Mouse (Mus musculus) kidney, postnatal 0 days (tissue): Measurements from ENCODE around the gene Polrmt. TPM values are rescaled to one million over a fixed set of nuclear protein-coding genes. Genes with fewer than 3 reads are reported as not detected.

Experiments used
- ATAC-seq: fragments of 200-750 bp; cut with Nextera tagmentation; replicated peaks from 2 replicates; pipeline ENCODE4 v1.8.0; 2017; ENCODE audit warnings: low read depth, moderate number of reproducible peaks, moderate TSS enrichment, moderate library complexity; ENCODE audit not compliant: low FRiP score
- DNase-seq: peaks from one replicate; pipeline ENCODE4 v3.0.0-alpha.2; 2016; ENCODE audit warnings: low spot score
- H3K27ac ChIP-seq: fragments of 300-500 bp; sonication (generic); 2 replicates; pipeline ENCODE4 v1.5.1; 2014; ENCODE audit warnings: mild to moderate bottlenecking
- H3K27me3 ChIP-seq: fragments of 300-500 bp; sonication (generic); 2 replicates; pipeline ENCODE4 v1.6.1; 2014; ENCODE audit warnings: low read length, mixed read lengths; ENCODE audit not compliant: insufficient read depth
- H3K36me3 ChIP-seq: fragments of 300-500 bp; sonication (generic); 2 replicates; pipeline ENCODE4 v1.6.1; 2014; ENCODE audit warnings: low read length, mixed read lengths; ENCODE audit not compliant: insufficient read depth
- H3K4me1 ChIP-seq: fragments of 300-500 bp; sonication (generic); replicated peaks from 2 replicates; pipeline ENCODE4 v1.6.1; 2014; ENCODE audit warnings: antibody characterized with exemption, low read length, mixed read lengths; ENCODE audit not compliant: insufficient read depth
- H3K4me2 ChIP-seq: fragments of 300-500 bp; sonication (generic); 2 replicates; pipeline ENCODE4 v1.6.1; 2014; ENCODE audit warnings: mild to moderate bottlenecking, low read length, moderate library complexity, mixed read lengths
- H3K4me3 ChIP-seq: fragments of 300-500 bp; sonication (generic); replicated peaks from 2 replicates; pipeline ENCODE4 v1.5.1; 2014; ENCODE audit warnings: low read depth, low read length
- H3K9ac ChIP-seq: fragments of 300-500 bp; sonication (generic); 2 replicates; pipeline ENCODE4 v1.6.1; 2014; ENCODE audit warnings: low read depth, low read length
- H3K9me3 ChIP-seq: fragments of 300-500 bp; sonication (generic); replicated peaks from 2 replicates; pipeline ENCODE4 v1.6.1; 2016; ENCODE audit warnings: low read length, inconsistent platforms, mixed read lengths
- CTCF ChIP-seq: IDR thresholded peaks from 2 replicates; pipeline ENCODE4 v1.5.1; 2016; ENCODE audit warnings: antibody characterized with exemption, low read depth, mild to moderate bottlenecking, moderate library complexity
- WGBS: fragments of 180-500 bp; shearing (Covaris S2); extraction: QIAGEN DNeasy Blood & Tissue Kit; methylation state at CpG from one replicate; pipeline ENCODE4 v1.1.7; 2014; 5-methylcytosine and 5-hydroxymethylcytosine counted together
- polyA plus RNA-seq: library from polyadenylated mRNA; unstranded; fragments of >200 nt; fragmentation: Nextera tagmentation; extraction: Ambion mirVana; gene quantifications from 2 replicates; pipeline ENCODE4 v1.2.1, GENCODE M21; 2015

Gene Polrmt
- polyA plus RNA-seq, 1 experiment from 2014 or later: 38.5 TPM

DNA sequence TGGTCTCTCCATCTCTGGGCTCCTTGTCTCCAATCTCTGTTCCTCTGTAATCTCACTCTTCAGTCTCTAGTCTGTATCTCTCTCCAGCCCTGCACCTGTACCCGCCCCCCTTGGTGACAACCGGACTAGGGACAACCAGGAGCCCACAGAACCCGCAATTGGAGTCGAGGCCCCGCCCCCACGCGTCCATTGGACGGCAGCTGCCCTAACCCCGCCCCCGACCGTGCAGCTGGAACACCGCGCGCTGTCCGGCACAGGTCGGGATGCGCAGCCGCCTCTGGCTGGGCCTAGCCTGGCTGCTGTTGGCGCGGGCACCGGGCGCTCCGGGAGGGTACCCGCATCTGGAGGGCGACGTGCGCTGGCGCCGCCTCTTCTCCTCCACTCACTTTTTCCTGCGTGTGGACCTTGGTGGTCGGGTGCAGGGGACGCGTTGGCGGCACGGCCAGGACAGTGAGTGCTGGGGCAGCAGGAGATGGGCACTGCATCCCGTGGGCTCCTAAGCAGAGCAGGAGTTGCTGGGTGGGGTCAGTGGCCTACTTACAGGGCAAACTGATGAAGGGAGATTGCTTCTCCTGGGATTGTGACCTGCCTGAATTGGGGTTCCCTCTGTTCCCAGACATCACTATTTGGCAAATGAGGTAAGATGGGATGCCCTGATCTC lies 8.6 kb upstream of the Polrmt start, which contains the start of gene Fgf22:
TSS of gene Fgf22 (plus strand) at position 221 of the 661 bp plus-strand sequence.
- Histone ChIP-seq H3K4me2 (peak within 1 kb of the TSS; percentile 65), H3K4me3 (peak within 1 kb of the TSS; percentile 16; the same call in 1 of the 2 replicates), H3K36me3 (peaks cover 24% of the 10 kb centered on the region), H3K9me3 (no peaks in the 10 kb centered on the region), H3K9ac (peak within 1 kb of the TSS; percentile 35; the same call in 1 of the 2 replicates), H3K27me3 (no peaks in the 10 kb centered on the region), H3K27ac (no peak within 1 kb of the TSS), H3K4me1 (peaks cover 8% of the 10 kb centered on the region; the same call in 1 of the 2 replicates)
- no peak for TF ChIP-seq CTCF
- peak; percentile 83 for DNase-seq
- ATAC-seq: peak; percentile 70
- WGBS: 2% methylated on average over 36 of the region's 36 CpGs

DNA sequence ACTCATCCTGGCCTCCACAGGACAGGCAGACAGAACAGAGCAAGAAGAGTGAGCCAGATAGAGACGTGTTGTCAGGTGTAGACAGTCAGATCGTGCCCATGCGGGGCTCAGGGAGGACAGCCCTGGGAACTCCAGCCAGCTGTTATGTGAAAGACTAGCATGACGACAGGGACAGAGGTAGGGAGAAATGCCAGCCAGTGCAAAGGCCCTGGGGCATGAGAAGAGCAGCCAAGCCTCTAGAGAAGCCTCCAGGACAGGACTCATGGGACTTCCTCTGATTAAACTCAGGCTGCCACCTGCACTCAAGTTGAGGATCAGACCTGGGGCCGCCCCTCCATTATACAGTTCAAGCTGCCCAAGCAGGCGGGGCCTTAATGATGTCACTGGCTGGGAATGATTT lies 2.1 kb upstream of the Polrmt start:
- Histone ChIP-seq H3K4me2 (no peak overlapping the region), H3K9ac (no peak overlapping the region), H3K9me3 (no peaks in the 10 kb centered on the region), H3K27ac (no peak overlapping the region), H3K4me1 (0 out of 2 replicates have a peak, but pooled peaks cover 5% of the 10 kb centered on the region), H3K4me3 (no peak overlapping the region), H3K36me3 (peaks cover 10% of the 10 kb centered on the region; the same call in 1 of the 2 replicates), H3K27me3 (no peaks in the 10 kb centered on the region)
- no peak for TF ChIP-seq CTCF
- WGBS: 78% methylated on average over 6 of the region's 6 CpGs
- no peak for DNase-seq
- ATAC-seq: no peak

DNA sequence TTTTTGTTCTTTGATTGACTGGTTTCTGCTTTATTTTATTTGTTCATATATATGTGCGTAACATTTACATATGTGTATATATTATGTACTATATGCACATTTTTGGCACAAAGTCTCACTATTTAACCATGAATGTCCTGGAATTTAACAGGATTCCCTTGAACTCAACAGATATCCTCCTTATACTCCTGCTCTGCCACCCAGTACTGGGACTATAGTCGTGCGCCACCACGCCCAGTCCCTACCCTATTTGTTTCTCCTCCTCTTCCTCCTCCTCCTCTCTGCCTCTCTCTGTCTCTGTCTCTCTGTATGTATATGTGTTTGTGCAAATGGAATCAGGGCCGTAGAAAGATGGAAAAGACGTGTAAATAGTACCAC lies 382 bp upstream of the Polrmt start:
- Histone ChIP-seq H3K4me3 (peak overlapping the region; percentile 61; the same call in 1 of the 2 replicates), H3K4me2 (peak overlapping the region; percentile 49), H3K27ac (no peak overlapping the region), H3K4me1 (0 out of 2 replicates have a peak, but pooled peaks cover 5% of the 10 kb centered on the region), H3K9ac (0 out of 2 replicates have a peak overlapping the region, but pooled peaks have one; percentile 35), H3K27me3 (no peaks in the 10 kb centered on the region), H3K36me3 (peaks cover 23% of the 10 kb centered on the region), H3K9me3 (no peaks in the 10 kb centered on the region)
- WGBS: 23% methylated on average over 6 of the region's 6 CpGs
- no peak for TF ChIP-seq CTCF
- ATAC-seq (no peak), DNase-seq (no peak)

DNA sequence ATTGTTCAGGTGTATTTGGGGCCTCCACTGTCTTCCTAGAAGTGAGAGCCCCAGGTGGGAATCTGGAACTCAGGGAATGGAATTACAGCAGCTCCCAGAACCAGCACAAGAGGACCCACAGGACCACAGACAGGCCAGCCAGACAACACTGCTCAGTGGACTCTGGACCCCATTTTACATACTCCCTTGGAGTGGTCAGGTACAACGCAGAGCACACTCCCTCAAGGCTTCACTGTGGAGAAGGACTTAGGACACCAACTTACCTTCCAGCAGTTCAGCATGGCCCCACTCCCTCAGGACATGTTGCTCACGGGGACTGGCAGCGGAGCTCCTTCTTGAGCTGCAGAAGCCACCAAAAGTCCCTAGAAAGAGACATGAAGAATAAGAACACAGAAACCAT lies 970 bp downstream of the Polrmt start:
- whole genome bisulfite sequencing: 79% methylated on average over 3 of the region's 3 CpGs
- no peak for TF ChIP-seq CTCF
- ATAC-seq: no peak

DNA sequence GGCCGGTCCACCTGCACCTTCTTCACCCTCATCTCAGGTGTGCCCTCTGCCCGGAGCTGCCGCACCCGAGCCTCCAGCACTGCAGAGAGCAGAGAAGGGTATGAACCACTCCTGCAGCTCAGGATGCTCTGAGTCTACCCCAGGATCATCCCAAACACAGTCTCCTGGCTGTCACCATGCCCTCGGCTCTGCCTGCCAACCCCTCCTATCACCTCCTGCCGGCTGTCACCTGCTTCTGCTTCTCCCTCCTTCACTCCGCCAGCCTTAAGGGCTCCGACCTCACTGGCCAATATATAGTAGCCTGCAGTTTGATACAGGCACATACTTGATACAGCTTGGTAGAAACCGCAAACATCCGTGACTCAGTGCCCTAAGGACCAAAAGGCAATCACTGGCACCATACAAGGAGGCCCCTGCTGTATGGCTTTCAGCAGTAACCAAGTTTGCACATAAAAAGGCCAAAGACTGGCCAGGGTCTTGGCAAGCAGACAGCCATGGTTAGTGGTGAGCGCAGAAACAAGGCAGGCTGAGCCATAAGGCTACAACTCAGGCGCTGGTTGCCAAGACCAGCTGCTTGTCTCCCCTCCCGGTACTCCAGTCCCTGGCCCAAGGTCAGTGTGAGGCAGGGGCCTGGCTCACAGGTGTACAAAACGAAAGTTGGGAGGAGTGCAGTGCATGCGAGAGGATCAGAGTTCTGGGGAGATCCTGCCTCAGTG lies 2.6 kb downstream of the Polrmt start:
- Histone ChIP-seq H3K9ac (no peak overlapping the region), H3K27me3 (no peaks in the 10 kb centered on the region), H3K4me2 (no peak overlapping the region), H3K36me3 (peaks cover 53% of the 10 kb centered on the region), H3K9me3 (0 out of 2 replicates have a peak, but pooled peaks cover 5% of the 10 kb centered on the region), H3K4me1 (0 out of 2 replicates have a peak, but pooled peaks cover 5% of the 10 kb centered on the region), H3K4me3 (no peak overlapping the region), H3K27ac (no peak overlapping the region)
- ATAC-seq: no peak
- TF ChIP-seq CTCF: no peak
- 91% methylated on average over 15 of the region's 15 CpGs for WGBS
- DNase-seq: no peak

More for the DNA sequence above, 970 bp downstream of the Polrmt start:
- Histone ChIP-seq H3K9me3 (no peaks in the 10 kb centered on the region), H3K4me2 (peak overlapping the region; percentile 78), H3K4me3 (no peak overlapping the region), H3K36me3 (peaks cover 37% of the 10 kb centered on the region), H3K4me1 (0 out of 2 replicates have a peak, but pooled peaks cover 5% of the 10 kb centered on the region), H3K27ac (no peak overlapping the region), H3K9ac (no peak overlapping the region), H3K27me3 (no peaks in the 10 kb centered on the region)
- DNase-seq: no peak

DNA sequence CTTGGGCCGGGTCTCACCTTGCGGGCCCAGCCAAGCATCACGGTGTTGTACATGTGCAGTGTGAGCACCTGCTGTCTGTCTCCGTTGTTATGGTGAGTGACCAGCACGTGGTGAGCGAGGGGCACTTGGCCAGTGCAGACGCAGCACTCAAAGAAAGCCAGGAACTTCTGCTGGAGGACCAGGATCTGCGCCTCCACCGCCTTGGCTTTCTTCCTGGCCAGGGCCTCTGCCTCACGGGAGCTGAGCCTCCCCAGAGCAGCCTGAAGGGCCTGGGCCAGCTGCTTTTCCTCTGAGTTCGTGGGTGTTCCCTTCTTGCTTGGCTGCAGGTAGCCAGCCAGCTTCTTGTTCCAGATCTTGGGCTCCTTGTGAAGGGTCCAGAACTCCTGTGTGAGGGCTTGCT lies 3.2 kb downstream of the Polrmt start:
- Histone ChIP-seq H3K27ac (no peak overlapping the region), H3K36me3 (peaks cover 59% of the 10 kb centered on the region), H3K4me2 (no peak overlapping the region), H3K27me3 (no peaks in the 10 kb centered on the region), H3K9ac (no peak overlapping the region), H3K9me3 (0 out of 2 replicates have a peak, but pooled peaks cover 6% of the 10 kb centered on the region), H3K4me1 (0 out of 2 replicates have a peak, but pooled peaks cover 5% of the 10 kb centered on the region), H3K4me3 (no peak overlapping the region)
- no peak for DNase-seq
- no peak for TF ChIP-seq CTCF
- WGBS: 91% methylated on average over 11 of the region's 11 CpGs
- no peak for ATAC-seq
